Mouse (Mus musculus): ENCODE results near the gene Gnmt. TPM values are rescaled to one million over a fixed set of nuclear protein-coding genes. Genes with fewer than 3 reads are reported as not detected.
A peak's percentile ranks its signal among the peaks of the same experiment; 100 is the strongest.
"Not testable (repeated sequence)": the region's sequence is repeated elsewhere in the genome, so short reads cannot be mapped to it uniquely, and the experiment has no call there.

Gene Gnmt
- total RNA-seq (2017) = 1.3 and 1.5 TPM in 2 replicates

GRCm38 (mm10) chr17:46728904-46729318 is at the start of gene Gnmt:
Gene Gnmt (minus strand): TSS chr17:46729168.
- no peak for ATAC-seq (ENCODE audit: extremely low read depth, insufficient number of reproducible peaks, low FRiP score, poor library complexity, severe bottlenecking)

- no peak for ATAC-seq (ENCODE audit: extremely low read depth, insufficient number of reproducible peaks, low FRiP score, poor library complexity, severe bottlenecking)
These were observed 47.1 kb upstream of the Gnmt start for GRCm38 (mm10) chr17:46776087-46776486.

- no peak for ATAC-seq (ENCODE audit: extremely low read depth, insufficient number of reproducible peaks, low FRiP score, poor library complexity, severe bottlenecking)
These were observed 46.1 kb upstream of the Gnmt start for GRCm38 (mm10) chr17:46775070-46775469.

- ATAC-seq (ENCODE audit: extremely low read depth, insufficient number of reproducible peaks, low FRiP score, poor library complexity, severe bottlenecking) = no peak
These were observed 45.1 kb upstream of the Gnmt start for GRCm38 (mm10) chr17:46774131-46774472.

GRCm38 (mm10) chr17:46773278-46774130 is 44.5 kb upstream of the Gnmt start:
- ATAC-seq (ENCODE audit: extremely low read depth, insufficient number of reproducible peaks, low FRiP score, poor library complexity, severe bottlenecking) = no peak

GRCm38 (mm10) chr17:46772404-46773277 is 43.7 kb upstream of the Gnmt start, which contains the start of gene 2310039H08Rik:
Gene 2310039H08Rik (plus strand): TSS chr17:46772635.
- ATAC-seq (ENCODE audit: extremely low read depth, insufficient number of reproducible peaks, low FRiP score, poor library complexity, severe bottlenecking) = peak; percentile 81

- no peak for ATAC-seq (ENCODE audit: extremely low read depth, insufficient number of reproducible peaks, low FRiP score, poor library complexity, severe bottlenecking)
These were observed 43.1 kb upstream of the Gnmt start for GRCm38 (mm10) chr17:46772038-46772403.

- ATAC-seq (ENCODE audit: extremely low read depth, insufficient number of reproducible peaks, low FRiP score, poor library complexity, severe bottlenecking) = no peak
These were observed 42.6 kb upstream of the Gnmt start for GRCm38 (mm10) chr17:46771616-46772015.

- no peak for ATAC-seq (ENCODE audit: extremely low read depth, insufficient number of reproducible peaks, low FRiP score, poor library complexity, severe bottlenecking)
These were observed 42.1 kb upstream of the Gnmt start for GRCm38 (mm10) chr17:46771025-46771424.

- ATAC-seq (ENCODE audit: extremely low read depth, insufficient number of reproducible peaks, low FRiP score, poor library complexity, severe bottlenecking) = no peak
These were observed 41.6 kb upstream of the Gnmt start for GRCm38 (mm10) chr17:46770546-46770945.

- no peak for ATAC-seq (ENCODE audit: extremely low read depth, insufficient number of reproducible peaks, low FRiP score, poor library complexity, severe bottlenecking)
These were observed 38.9 kb upstream of the Gnmt start for GRCm38 (mm10) chr17:46767868-46768267.

GRCm38 (mm10) chr17:46764916-46765315 is 35.9 kb upstream of the Gnmt start:
- not testable (repeated sequence) for ATAC-seq (ENCODE audit: extremely low read depth, insufficient number of reproducible peaks, low FRiP score, poor library complexity, severe bottlenecking)

GRCm38 (mm10) chr17:46763544-46763943 is 34.6 kb upstream of the Gnmt start, which contains the start of gene Ptcra:
Gene Ptcra (minus strand): TSS chr17:46763712.
- ATAC-seq (ENCODE audit: extremely low read depth, insufficient number of reproducible peaks, low FRiP score, poor library complexity, severe bottlenecking) = no peak

GRCm38 (mm10) chr17:46758753-46759152 is 29.8 kb upstream of the Gnmt start:
- no peak for ATAC-seq (ENCODE audit: extremely low read depth, insufficient number of reproducible peaks, low FRiP score, poor library complexity, severe bottlenecking)

GRCm38 (mm10) chr17:46751794-46752556 is 23.0 kb upstream of the Gnmt start, which contains the start of gene Cnpy3:
Gene Cnpy3 (minus strand): TSS chr17:46752214.
- ATAC-seq (ENCODE audit: extremely low read depth, insufficient number of reproducible peaks, low FRiP score, poor library complexity, severe bottlenecking) = peak; percentile 87

- ATAC-seq (ENCODE audit: extremely low read depth, insufficient number of reproducible peaks, low FRiP score, poor library complexity, severe bottlenecking) = peak; percentile 79
These were observed 22.3 kb upstream of the Gnmt start for GRCm38 (mm10) chr17:46751056-46751793.

GRCm38 (mm10) chr17:46750580-46750979 is 21.6 kb upstream of the Gnmt start:
- no peak for ATAC-seq (ENCODE audit: extremely low read depth, insufficient number of reproducible peaks, low FRiP score, poor library complexity, severe bottlenecking)

GRCm38 (mm10) chr17:46749282-46749681 is 20.3 kb upstream of the Gnmt start:
- no peak for ATAC-seq (ENCODE audit: extremely low read depth, insufficient number of reproducible peaks, low FRiP score, poor library complexity, severe bottlenecking)

All from neutrophil, adult 5-6 weeks (primary cell).